Mouse (Mus musculus) cerebellum, adult 2 months (tissue): ENCODE measurements around the gene Nrxn3.

ENCODE experiments used
- CTCF ChIP-seq: fragments of 200-500 bp; IDR thresholded peaks from 2 replicates; pipeline ENCODE4 v1.5.1; 2011; ENCODE audit warnings: low read depth, mild to moderate bottlenecking, control low read depth, low read length, moderate library complexity, borderline replicate concordance; ENCODE audit not compliant: insufficient read depth
- POLR2A ChIP-seq: fragments of 200-500 bp; IDR thresholded peaks from 2 replicates; pipeline ENCODE4 v1.6.1; 2011; ENCODE audit warnings: low read length, control low read depth, borderline replicate concordance; ENCODE audit not compliant: insufficient read depth

DNA sequence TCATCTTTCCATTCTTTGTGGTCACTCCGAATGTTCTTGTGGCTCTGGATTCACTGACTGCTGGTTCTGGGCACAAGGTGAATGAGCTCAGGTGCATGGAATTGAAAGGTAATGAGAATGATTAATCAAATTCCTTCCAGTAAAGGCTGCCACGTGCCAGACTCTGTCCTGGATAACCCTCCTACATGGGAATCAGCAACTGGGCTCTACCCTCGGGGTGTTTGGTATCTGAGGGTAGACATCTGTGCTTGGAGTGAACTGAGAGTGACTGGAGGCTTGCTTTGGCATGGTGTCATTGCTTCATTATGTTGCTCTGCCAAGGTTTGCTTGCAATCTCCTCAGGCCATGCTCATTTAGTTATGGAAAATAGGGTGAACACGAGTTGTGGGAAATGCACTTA lies 209.0 kb downstream of the Nrxn3 start:
- no peak for TF ChIP-seq CTCF
- no peak for TF ChIP-seq POLR2A
